Mouse (Mus musculus): Measurements from ENCODE around the gene Galnt9. TPM values are rescaled to one million over a fixed set of nuclear protein-coding genes. Genes with fewer than 3 reads are reported as not detected.

Gene Galnt9
- polyA plus RNA-seq, 1 experiment: 2.0 TPM

GRCm38 (mm10) chr5:110610484-110610883 lies 66.3 kb downstream of the Galnt9 start:
- Histone ChIP-seq H3K4me1 (ENCODE audit: control insufficient read depth, insufficient read depth, low read length) (peaks cover 30% of the 10 kb centered on the region), H3K4me3 (ENCODE audit: insufficient read depth, low read length) (no peak overlapping the region), H3K27ac (ENCODE audit: insufficient read depth, low read depth, low read length) (no peak overlapping the region)
- no peak for TF ChIP-seq CTCF (IDR thresholded peaks at IDR 0.05; ENCODE audit: low read depth, low read length)
- no peak for TF ChIP-seq POLR2A (IDR thresholded peaks at IDR 0.05; ENCODE audit: borderline replicate concordance, low read depth, low read length)

- Histone ChIP-seq H3K4me3 (ENCODE audit: insufficient read depth, low read length) (no peak overlapping the region), H3K27ac (ENCODE audit: insufficient read depth, low read depth, low read length) (no peak overlapping the region), H3K4me1 (ENCODE audit: control insufficient read depth, insufficient read depth, low read length) (peaks cover 20% of the 10 kb centered on the region)
- TF ChIP-seq CTCF (IDR thresholded peaks at IDR 0.05; ENCODE audit: low read depth, low read length) (no peak), POLR2A (IDR thresholded peaks at IDR 0.05; ENCODE audit: borderline replicate concordance, low read depth, low read length) (no peak)
These were observed 67.4 kb downstream of the Galnt9 start for GRCm38 (mm10) chr5:110611435-110612158.

- H3K27ac ChIP-seq (ENCODE audit: insufficient read depth, low read depth, low read length): no peak overlapping the region
- no peak overlapping the region for H3K4me3 ChIP-seq (ENCODE audit: insufficient read depth, low read length)
- TF ChIP-seq CTCF (IDR thresholded peaks at IDR 0.05; ENCODE audit: low read depth, low read length) (no peak), POLR2A (IDR thresholded peaks at IDR 0.05; ENCODE audit: borderline replicate concordance, low read depth, low read length) (no peak)
- H3K4me1 ChIP-seq (ENCODE audit: control insufficient read depth, insufficient read depth, low read length): no peaks in the 10 kb centered on the region
These were observed 75.1 kb downstream of the Galnt9 start for GRCm38 (mm10) chr5:110619226-110619625.

DNA sequence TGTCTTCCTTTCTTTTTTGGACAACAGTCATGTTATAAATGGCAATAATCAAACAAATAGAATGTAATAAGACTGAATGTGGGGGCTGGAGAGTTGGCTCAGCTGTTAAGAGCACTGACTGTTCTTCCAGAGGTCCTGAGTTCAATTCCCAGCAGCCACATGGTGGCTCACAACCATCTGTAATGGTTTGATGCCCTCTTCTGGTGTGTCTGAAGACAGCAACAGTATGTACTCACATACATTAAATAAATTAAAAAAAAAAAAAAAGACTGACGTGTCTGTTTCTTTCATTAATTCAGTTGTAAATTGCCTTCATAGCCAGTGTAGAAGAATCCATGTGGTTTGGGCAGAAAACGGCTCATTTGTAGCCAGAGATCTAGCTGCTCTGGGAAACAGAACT lies 80.2 kb downstream of the Galnt9 start:
- Histone ChIP-seq H3K4me1 (ENCODE audit: control insufficient read depth, insufficient read depth, low read length) (no peaks in the 10 kb centered on the region), H3K4me3 (ENCODE audit: insufficient read depth, low read length) (no peak overlapping the region), H3K27ac (ENCODE audit: insufficient read depth, low read depth, low read length) (no peak overlapping the region)
- TF ChIP-seq POLR2A (IDR thresholded peaks at IDR 0.05; ENCODE audit: borderline replicate concordance, low read depth, low read length): no peak
- TF ChIP-seq CTCF (IDR thresholded peaks at IDR 0.05; ENCODE audit: low read depth, low read length): no peak

- no peak overlapping the region for H3K27ac ChIP-seq (ENCODE audit: insufficient read depth, low read depth, low read length)
- no peaks in the 10 kb centered on the region for H3K4me1 ChIP-seq (ENCODE audit: control insufficient read depth, insufficient read depth, low read length)
- no peak overlapping the region for H3K4me3 ChIP-seq (ENCODE audit: insufficient read depth, low read length)
- TF ChIP-seq CTCF (IDR thresholded peaks at IDR 0.05; ENCODE audit: low read depth, low read length) (no peak), POLR2A (IDR thresholded peaks at IDR 0.05; ENCODE audit: borderline replicate concordance, low read depth, low read length) (no peak)
These were observed 83.2 kb downstream of the Galnt9 start for GRCm38 (mm10) chr5:110627351-110627750.

DNA sequence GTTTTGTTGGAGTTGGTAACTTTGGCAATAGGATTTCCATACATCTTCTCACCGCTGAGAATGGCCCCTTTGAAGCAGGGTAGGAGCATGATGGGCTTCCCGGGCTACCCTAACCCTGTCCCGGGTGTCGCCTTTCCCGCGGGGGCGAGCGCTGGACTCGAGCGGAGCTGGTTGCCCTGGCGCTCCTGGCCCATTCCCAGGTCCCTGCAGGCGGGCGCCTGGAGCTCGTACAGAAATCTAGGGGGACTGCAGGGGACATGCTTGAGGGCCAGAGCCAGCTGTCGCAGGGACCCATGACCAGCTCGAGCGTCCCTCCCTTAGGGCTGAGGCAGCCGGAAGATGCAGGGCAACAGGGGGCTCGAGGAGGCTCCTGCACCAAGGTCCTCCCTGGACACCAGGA lies 84.0 kb downstream of the Galnt9 start:
- TF ChIP-seq CTCF (IDR thresholded peaks at IDR 0.05; ENCODE audit: low read depth, low read length): no peak
- no peak overlapping the region for H3K4me3 ChIP-seq (ENCODE audit: insufficient read depth, low read length)
- no peaks in the 10 kb centered on the region for H3K4me1 ChIP-seq (ENCODE audit: control insufficient read depth, insufficient read depth, low read length)
- no peak overlapping the region for H3K27ac ChIP-seq (ENCODE audit: insufficient read depth, low read depth, low read length)

DNA sequence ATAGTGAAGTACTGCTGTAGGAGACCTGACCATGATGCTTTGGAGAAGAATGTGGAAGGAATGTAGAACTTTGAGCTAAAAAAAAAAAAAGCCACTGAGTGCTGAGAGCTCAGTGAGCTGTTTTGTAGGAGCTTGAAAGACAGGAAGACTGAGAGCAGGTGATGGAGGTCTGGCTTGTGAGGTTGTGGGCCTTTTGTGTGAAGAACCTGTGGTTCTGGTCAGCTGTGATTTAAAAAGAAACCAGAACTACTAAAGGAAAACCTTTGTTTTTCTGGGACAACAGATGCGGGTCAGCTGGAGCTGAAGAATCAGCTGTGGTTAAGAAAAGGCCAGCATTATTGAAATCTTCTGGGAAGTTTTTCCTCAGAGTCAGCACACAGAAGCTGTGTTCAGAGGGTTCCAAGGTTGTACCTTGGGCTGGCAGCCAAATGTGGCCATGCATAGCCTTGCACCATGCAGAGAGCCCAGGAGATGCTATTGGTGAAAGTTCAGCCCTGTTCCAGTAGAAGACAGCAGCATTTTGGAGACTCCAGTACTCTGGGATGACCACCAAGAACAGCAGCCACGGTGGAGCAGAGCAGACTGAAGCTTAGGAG lies 85.5 kb downstream of the Galnt9 start:
- H3K27ac ChIP-seq (ENCODE audit: insufficient read depth, low read depth, low read length): no peak overlapping the region
- no peak for TF ChIP-seq POLR2A (IDR thresholded peaks at IDR 0.05; ENCODE audit: borderline replicate concordance, low read depth, low read length)
- TF ChIP-seq CTCF (IDR thresholded peaks at IDR 0.05; ENCODE audit: low read depth, low read length): no peak
- no peaks in the 10 kb centered on the region for H3K4me1 ChIP-seq (ENCODE audit: control insufficient read depth, insufficient read depth, low read length)
- no peak overlapping the region for H3K4me3 ChIP-seq (ENCODE audit: insufficient read depth, low read length)

DNA sequence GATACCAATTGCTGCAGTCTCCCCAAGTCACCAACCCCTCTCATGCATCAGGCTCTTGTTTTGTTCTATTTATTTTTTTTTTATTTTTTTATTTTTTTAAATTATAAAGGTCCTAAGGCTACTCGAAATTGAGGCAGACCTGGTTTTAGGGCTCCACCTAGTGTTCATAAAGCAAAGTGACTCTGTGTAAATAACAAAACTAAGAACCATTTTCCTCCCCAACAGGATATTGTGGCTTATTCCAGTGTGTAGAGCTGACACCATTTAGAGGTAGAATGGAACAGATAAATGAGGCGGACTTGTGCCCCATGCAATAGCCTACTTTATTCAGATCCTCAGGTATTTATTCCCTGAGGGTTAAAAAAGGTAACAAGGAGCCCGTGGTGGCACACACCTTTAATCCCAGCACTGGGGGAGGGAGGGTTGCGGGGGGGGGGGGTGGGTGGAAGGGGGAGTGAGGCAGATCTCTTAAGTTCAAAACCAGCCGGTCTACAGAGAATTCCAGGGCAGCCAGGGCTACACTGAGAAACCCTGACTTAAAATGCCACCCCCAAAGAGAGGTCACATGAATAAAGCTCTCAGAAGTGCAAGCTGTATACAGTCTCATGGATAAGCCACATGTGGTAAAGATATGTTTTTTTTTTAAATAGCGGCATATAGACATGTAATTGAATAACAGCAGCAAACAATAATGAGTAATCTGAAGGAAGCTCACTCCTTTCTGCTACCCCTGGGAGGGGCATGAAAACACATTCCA lies 92.0 kb downstream of the Galnt9 start:
- TF ChIP-seq POLR2A (IDR thresholded peaks at IDR 0.05; ENCODE audit: borderline replicate concordance, low read depth, low read length): no peak
- no peak for TF ChIP-seq CTCF (IDR thresholded peaks at IDR 0.05; ENCODE audit: low read depth, low read length)
- Histone ChIP-seq H3K4me1 (ENCODE audit: control insufficient read depth, insufficient read depth, low read length) (no peaks in the 10 kb centered on the region), H3K4me3 (ENCODE audit: insufficient read depth, low read length) (no peak overlapping the region), H3K27ac (ENCODE audit: insufficient read depth, low read depth, low read length) (no peak overlapping the region)

GRCm38 (mm10) chr5:110638306-110639074 lies 94.3 kb downstream of the Galnt9 start:
- Histone ChIP-seq H3K27ac (ENCODE audit: insufficient read depth, low read depth, low read length) (no peak overlapping the region), H3K4me1 (ENCODE audit: control insufficient read depth, insufficient read depth, low read length) (no peaks in the 10 kb centered on the region), H3K4me3 (ENCODE audit: insufficient read depth, low read length) (no peak overlapping the region)
- TF ChIP-seq POLR2A (IDR thresholded peaks at IDR 0.05; ENCODE audit: borderline replicate concordance, low read depth, low read length): no peak
- no peak for TF ChIP-seq CTCF (IDR thresholded peaks at IDR 0.05; ENCODE audit: low read depth, low read length)
